Mouse (Mus musculus) intestine, embryonic 14.5 days (tissue): ENCODE measurements around the gene Mrpl38. TPM values are rescaled to one million over a fixed set of nuclear protein-coding genes. Genes with fewer than 3 reads are reported as not detected.

Experiments
- ATAC-seq: fragments of 200-750 bp; cut with Nextera tagmentation; replicated peaks from 2 replicates; pipeline ENCODE4 v1.8.0; 2017; ENCODE audit warnings: low read depth, moderate number of reproducible peaks, moderate TSS enrichment, moderate library complexity; ENCODE audit not compliant: low FRiP score, low TSS enrichment
- DNase-seq: peaks from one replicate; pipeline ENCODE4 v3.0.0-alpha.2; 2018; ENCODE audit warnings: low spot score
- H3K27ac ChIP-seq: fragments of 300-500 bp; sonication (generic); 2 replicates; pipeline ENCODE4 v1.5.1; 2014; ENCODE audit warnings: low read depth, mild to moderate bottlenecking, control low read depth
- H3K27me3 ChIP-seq: fragments of 300-500 bp; sonication (generic); replicated peaks from 2 replicates; pipeline ENCODE4 v1.6.1; 2014; ENCODE audit warnings: low read length, control low read depth; ENCODE audit not compliant: control insufficient read depth, insufficient read depth
- H3K36me3 ChIP-seq: fragments of 300-500 bp; sonication (generic); 2 replicates; pipeline ENCODE4 v1.6.1; 2014; ENCODE audit warnings: low read length, control low read depth; ENCODE audit not compliant: control insufficient read depth, insufficient read depth
- H3K4me1 ChIP-seq: fragments of 300-500 bp; sonication (generic); replicated peaks from 2 replicates; pipeline ENCODE4 v1.6.1; 2014; ENCODE audit warnings: low read length, control low read depth, mixed read lengths; ENCODE audit not compliant: control insufficient read depth, insufficient read depth
- H3K4me2 ChIP-seq: fragments of 300-500 bp; sonication (generic); 2 replicates; pipeline ENCODE4 v1.6.1; 2014; ENCODE audit warnings: low read length
- H3K4me3 ChIP-seq: fragments of 300-500 bp; sonication (generic); 2 replicates; pipeline ENCODE4 v1.5.1; 2014; ENCODE audit warnings: low read depth, low read length, control low read depth, mixed read lengths
- H3K9ac ChIP-seq: fragments of 300-500 bp; sonication (generic); 2 replicates; pipeline ENCODE4 v1.6.1; 2014; ENCODE audit warnings: mild to moderate bottlenecking, low read length
- H3K9me3 ChIP-seq: fragments of 300-500 bp; sonication (generic); 2 replicates; pipeline ENCODE4 v1.6.1; 2016; ENCODE audit warnings: low read length, control low read depth; ENCODE audit not compliant: control insufficient read depth
- WGBS: fragments of 180-500 bp; shearing (Covaris S2); extraction: QIAGEN DNeasy Blood & Tissue Kit; methylation state at CpG from one replicate; pipeline ENCODE4 v1.1.7; 2014; 5-methylcytosine and 5-hydroxymethylcytosine counted together
- polyA plus RNA-seq: library from polyadenylated mRNA; unstranded; fragments of >200 nt; fragmentation: Nextera tagmentation; extraction: Ambion mirVana; gene quantifications from 2 replicates; pipeline ENCODE4 v1.2.1, GENCODE M21; 2014

Mrpl38 gene
- polyA plus RNA-seq, 1 experiment from 2014 or later = 111 TPM

DNA sequence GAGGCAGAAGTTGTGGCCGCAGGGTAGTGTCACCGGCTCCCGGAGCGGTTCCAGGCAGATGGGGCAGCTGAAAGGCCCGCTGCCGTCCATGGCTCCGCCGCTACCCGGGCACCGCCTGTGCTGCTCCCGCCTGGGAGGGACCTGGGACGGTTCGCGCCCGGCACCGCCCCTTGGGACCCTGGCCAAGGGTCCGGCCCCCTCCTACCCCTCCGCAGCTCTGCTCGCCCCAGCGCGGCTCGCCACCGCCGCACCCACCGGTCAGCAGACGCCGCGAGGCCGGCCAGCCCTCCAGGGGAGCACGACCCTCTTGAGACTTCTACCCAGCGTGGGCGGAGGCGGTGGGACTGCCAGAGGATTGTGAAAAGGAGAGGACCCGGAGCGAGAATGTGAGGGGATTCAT lies 28.5 kb downstream of the Mrpl38 start:
- H3K4me2 ChIP-seq = peak overlapping the region; percentile 68
- peaks cover 21% of the 10 kb centered on the region for H3K4me1 ChIP-seq
- no peak for ATAC-seq
- H3K9ac ChIP-seq = peak overlapping the region; percentile 27
- peaks cover 45% of the 10 kb centered on the region for H3K27me3 ChIP-seq
- no peaks in the 10 kb centered on the region for H3K9me3 ChIP-seq
- no peak overlapping the region for H3K27ac ChIP-seq
- no peaks in the 10 kb centered on the region for H3K36me3 ChIP-seq
- 1% methylated on average over 31 of the region's 35 CpGs for WGBS
- H3K4me3 ChIP-seq = peak overlapping the region; percentile 42
- DNase-seq = peak; percentile 73

DNA sequence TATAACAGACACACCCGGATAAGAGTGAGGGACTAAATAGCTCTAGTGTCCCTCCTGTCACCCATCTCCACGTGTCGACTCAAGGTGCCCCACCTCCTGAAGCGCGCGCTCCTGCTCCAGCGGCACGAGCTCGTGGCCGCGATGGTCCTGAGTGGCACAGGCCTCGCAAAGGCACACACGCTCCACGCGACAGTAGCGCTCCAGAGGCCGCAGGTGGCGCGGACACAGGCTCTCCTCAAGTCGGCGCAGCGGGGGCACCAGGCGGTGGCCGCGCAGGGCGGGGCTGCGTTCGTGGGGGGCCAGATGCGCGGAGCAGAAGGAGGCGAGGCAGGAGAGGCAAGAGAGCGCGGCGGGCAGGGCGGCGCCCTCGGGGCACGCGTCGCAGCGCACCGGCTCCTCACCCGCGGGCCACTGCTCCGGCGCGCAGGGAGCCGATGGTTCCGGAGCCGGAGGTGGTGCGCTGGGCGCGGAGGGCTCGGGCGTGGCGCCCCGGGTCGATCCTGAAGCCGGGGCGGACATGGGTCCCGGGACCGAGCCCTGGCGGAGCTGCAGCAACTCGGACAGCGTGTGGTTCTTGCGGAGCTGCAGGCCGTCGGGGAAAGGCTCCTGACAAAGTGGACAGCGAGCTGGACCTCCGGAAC lies 29.1 kb downstream of the Mrpl38 start:
- DNase-seq (peak; percentile 66), ATAC-seq (no peak)
- no peaks in the 10 kb centered on the region for H3K36me3 ChIP-seq
- H3K27me3 ChIP-seq = peaks cover 45% of the 10 kb centered on the region
- H3K27ac ChIP-seq = no peak overlapping the region
- 2% methylated on average over 56 of the region's 70 CpGs for WGBS
- peaks cover 21% of the 10 kb centered on the region for H3K4me1 ChIP-seq
- peak overlapping the region; percentile 27 for H3K9ac ChIP-seq
- H3K4me3 ChIP-seq = peak overlapping the region; percentile 42
- no peaks in the 10 kb centered on the region for H3K9me3 ChIP-seq
- H3K4me2 ChIP-seq = peak overlapping the region; percentile 68

DNA sequence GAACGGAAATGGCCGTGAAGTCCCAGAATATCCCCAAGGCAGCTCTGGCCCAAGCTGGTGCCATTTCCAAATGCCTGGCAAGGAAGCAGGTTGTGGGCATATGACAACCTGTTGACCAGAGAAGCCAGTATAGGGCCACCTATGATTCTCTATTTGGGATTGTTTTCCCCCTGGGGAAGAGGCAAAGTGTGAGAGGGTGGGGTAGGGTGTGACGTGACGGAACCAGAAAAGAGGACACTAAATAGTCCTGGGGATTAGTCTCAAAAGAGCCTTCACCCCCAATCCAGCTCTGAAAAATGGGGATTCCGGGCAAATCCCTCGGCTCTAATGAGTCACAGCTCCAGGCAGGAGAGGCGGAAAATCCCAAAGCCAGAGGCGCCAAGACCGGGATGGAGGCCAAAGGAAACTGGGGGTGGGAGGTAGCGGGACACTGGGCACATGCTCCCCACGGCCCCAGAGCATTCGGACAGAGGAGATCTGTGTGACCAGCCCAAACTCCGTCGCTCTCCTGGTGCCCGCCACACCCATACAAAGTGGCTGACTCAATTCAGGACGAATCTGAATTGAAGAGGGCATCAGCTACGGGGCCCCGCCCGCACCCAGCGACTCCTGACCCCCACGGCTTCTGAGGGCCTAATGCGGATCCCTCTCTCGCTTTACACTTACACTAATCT lies 30.1 kb downstream of the Mrpl38 start:
- ATAC-seq = no peak
- no peaks in the 10 kb centered on the region for H3K9me3 ChIP-seq
- H3K27ac ChIP-seq = no peak overlapping the region
- H3K4me3 ChIP-seq = peak overlapping the region; percentile 42
- peaks cover 30% of the 10 kb centered on the region for H3K4me1 ChIP-seq
- H3K36me3 ChIP-seq = no peaks in the 10 kb centered on the region
- 16% methylated on average over 23 of the region's 23 CpGs for WGBS
- H3K27me3 ChIP-seq = peaks cover 45% of the 10 kb centered on the region
- H3K4me2 ChIP-seq = peak overlapping the region; percentile 68
- DNase-seq = no peak
- H3K9ac ChIP-seq = 0 out of 2 replicates have a peak overlapping the region, but pooled peaks have one; percentile 16

DNA sequence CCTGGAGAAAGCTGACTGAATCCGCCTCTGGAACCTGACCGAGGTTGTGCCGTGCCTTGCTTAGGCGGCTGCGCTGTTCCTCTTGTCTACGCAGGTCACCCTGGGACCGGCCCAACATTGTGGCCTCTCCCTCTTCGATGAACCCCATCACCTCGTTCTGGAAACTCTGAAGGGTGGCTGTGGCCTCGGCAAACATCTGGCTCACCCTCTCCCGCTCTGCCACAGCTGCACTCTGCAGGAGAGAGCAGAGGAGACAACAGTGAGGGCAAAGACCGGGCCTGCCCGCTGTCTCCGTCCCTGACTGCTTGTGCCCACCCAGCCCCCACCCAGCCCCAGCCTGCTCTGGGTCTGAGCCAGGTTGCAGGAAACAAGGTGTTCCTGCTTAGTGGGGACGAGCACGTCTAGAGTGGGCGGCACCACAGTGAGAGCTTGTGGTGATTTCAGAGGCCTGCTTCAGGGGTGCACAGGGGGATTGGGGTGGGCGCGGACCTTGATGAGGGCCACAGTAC lies 30.8 kb downstream of the Mrpl38 start:
- Histone ChIP-seq H3K27me3 (peaks cover 45% of the 10 kb centered on the region), H3K4me1 (peaks cover 36% of the 10 kb centered on the region), H3K27ac (no peak overlapping the region), H3K9ac (no peak overlapping the region), H3K4me2 (peak overlapping the region; percentile 68), H3K9me3 (no peaks in the 10 kb centered on the region), H3K36me3 (no peaks in the 10 kb centered on the region), H3K4me3 (peak overlapping the region; percentile 42; the same call in 1 of the 2 replicates)
- DNase-seq (no peak), ATAC-seq (0 out of 2 replicates have a peak, but pooled peaks have one; percentile 3)
- whole genome bisulfite sequencing = 25% methylated on average over 19 of the region's 19 CpGs

DNA sequence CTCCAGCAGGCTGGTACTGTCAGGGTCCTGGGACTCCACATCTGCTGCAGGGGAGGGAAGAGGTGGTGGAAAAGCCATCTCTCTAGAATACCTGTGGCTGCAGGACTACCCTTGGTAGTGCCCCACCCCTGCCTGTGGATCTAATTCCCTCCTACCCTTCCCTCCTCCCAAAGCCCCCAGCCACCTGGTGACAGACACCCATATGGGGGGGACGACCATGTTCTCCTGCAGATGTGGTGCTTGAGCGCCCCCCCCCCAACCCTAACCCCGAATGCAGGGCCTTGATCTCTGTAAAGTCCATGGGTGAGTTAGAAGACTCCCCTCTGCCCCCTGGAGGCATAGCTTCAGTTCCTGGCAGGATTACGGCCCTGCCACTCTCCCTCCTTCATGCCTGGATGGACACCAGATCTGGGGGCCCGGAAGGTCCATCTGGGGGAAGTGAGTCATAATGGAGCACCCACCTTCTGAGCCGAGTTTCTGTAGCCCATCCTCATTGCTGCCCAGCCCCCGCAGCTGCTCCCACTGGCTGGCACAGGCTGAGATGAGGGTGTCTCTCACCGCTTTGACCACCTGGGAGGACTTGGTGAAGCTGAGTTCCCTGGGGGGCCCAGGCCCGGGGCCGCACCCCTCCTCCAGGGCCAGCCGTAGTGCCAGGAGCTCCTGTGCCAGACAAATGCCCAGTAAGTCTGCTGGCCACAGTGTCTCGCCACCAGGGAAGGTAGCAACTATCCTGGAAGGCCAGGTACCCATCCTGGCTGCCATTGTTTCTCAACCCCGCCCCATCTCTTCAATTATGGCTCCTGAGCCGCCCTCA lies 31.5 kb downstream of the Mrpl38 start:
- no peak overlapping the region for H3K27ac ChIP-seq
- DNase-seq (no peak), ATAC-seq (no peak)
- H3K9ac ChIP-seq = no peak overlapping the region
- 37% methylated on average over 14 of the region's 14 CpGs for WGBS
- H3K4me2 ChIP-seq = no peak overlapping the region
- peaks cover 39% of the 10 kb centered on the region for H3K4me1 ChIP-seq
- peaks cover 45% of the 10 kb centered on the region for H3K27me3 ChIP-seq
- no peak overlapping the region for H3K4me3 ChIP-seq
- no peaks in the 10 kb centered on the region for H3K36me3 ChIP-seq
- H3K9me3 ChIP-seq = no peaks in the 10 kb centered on the region

DNA sequence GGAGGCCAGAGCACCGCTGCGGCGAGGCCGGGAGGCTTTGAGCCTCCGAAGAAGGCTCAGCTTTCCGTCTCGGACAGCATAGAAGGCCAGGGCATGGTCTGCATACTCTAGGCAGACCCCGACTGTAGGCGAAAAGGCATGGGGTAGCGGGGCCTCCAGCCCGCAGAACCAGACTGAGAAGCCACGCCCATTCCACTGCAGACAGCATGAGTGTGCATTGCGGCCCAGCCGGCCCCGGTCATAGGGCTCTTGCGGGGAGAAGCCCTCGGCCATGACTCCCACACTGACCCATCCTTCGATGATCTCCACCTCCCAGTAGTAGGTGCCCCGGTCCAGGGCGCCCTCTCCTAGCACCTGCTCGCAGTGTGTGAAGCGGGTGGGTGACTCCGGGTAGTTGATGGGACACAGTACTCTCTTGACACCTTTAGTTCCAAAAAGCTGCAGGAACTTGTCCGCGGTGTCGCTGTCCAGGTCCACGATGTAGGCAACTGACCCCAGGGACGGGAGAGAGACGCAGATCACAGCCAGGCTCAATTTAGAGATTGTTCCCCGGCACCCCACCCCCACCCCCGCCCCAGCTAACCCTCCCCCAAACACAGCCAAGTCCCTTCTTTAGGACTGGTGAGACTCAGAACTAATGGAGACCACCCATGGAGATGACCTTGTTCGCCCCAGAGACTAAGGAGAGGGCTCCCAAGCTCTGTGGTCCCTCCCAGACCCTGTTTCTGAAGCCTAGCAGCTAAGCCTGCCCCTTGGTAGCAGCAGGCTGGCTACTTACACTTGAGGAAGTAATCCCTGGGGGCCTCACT lies 32.3 kb downstream of the Mrpl38 start:
- Histone ChIP-seq H3K9ac (0 out of 2 replicates have a peak overlapping the region, but pooled peaks have one; percentile 3), H3K4me3 (0 out of 2 replicates have a peak overlapping the region, but pooled peaks have one; percentile 4), H3K27ac (no peak overlapping the region), H3K4me1 (peaks cover 47% of the 10 kb centered on the region), H3K27me3 (peaks cover 45% of the 10 kb centered on the region), H3K9me3 (no peaks in the 10 kb centered on the region), H3K4me2 (peak overlapping the region; percentile 42), H3K36me3 (no peaks in the 10 kb centered on the region)
- WGBS = 25% methylated on average over 32 of the region's 32 CpGs
- DNase-seq (no peak), ATAC-seq (no peak)

DNA sequence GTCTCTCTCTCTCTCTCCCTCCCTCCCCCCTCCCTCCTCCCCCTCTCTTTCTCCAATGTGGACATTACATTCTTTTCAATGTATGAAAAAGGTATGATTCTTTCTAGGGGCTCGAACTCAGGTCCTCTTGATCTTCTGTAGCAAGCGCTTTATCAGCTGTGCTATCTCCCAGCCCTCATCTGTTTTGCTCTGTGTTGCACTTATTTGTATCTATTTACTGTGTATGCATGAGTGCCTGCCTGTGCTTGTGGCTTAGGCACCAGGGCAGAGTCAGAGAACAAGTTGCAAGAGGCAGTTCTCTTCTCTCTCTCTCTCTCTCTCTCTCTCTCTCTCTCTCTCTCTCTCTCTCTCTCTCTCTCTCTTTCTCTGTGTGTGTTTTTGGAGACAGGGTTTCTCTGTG lies 33.6 kb downstream of the Mrpl38 start:
- ATAC-seq = no peak
- Histone ChIP-seq H3K27ac (no peak overlapping the region), H3K36me3 (no peaks in the 10 kb centered on the region), H3K4me3 (no peak overlapping the region), H3K9me3 (no peaks in the 10 kb centered on the region), H3K9ac (no peak overlapping the region), H3K4me1 (peaks cover 60% of the 10 kb centered on the region), H3K27me3 (peaks cover 34% of the 10 kb centered on the region), H3K4me2 (no peak overlapping the region)
- WGBS = 100% methylated on average over 2 of the region's 2 CpGs
- no peak for DNase-seq
